Mouse (Mus musculus) lung, embryonic 15.5 days (tissue): ENCODE measurements around the gene Wfdc2. TPM values are rescaled to one million over a fixed set of nuclear protein-coding genes. Genes with fewer than 3 reads are reported as not detected.
A peak's percentile ranks its signal among the peaks of the same experiment; 100 is the strongest.
"Not testable (repeated sequence)": the region's sequence is repeated elsewhere in the genome, so short reads cannot be mapped to it uniquely, and the experiment has no call there.

Experiments used
- ATAC-seq: fragments of 200-750 bp; cut with Nextera tagmentation; 2 replicates; pipeline ENCODE4 v1.8.0; 2017; ENCODE audit warnings: moderate number of reproducible peaks, borderline replicate concordance; ENCODE audit not compliant: low FRiP score, low TSS enrichment; ENCODE audit errors: extremely low read depth
- H3K27ac ChIP-seq: fragments of 300-500 bp; sonication (generic); 2 replicates; pipeline ENCODE4 v1.5.1; 2015; ENCODE audit warnings: moderate library complexity, mild to moderate bottlenecking, inconsistent platforms
- H3K27me3 ChIP-seq: fragments of 300-500 bp; sonication (generic); 2 replicates; pipeline ENCODE4 v1.6.1; 2015; ENCODE audit warnings: inconsistent platforms
- H3K36me3 ChIP-seq: fragments of 300-500 bp; sonication (generic); 2 replicates; pipeline ENCODE4 v1.6.1; 2015; ENCODE audit warnings: inconsistent platforms
- H3K4me1 ChIP-seq: fragments of 300-500 bp; sonication (generic); 2 replicates; pipeline ENCODE4 v1.6.1; 2015; ENCODE audit warnings: inconsistent platforms
- H3K4me2 ChIP-seq: fragments of 300-500 bp; sonication (generic); 2 replicates; pipeline ENCODE4 v1.6.1; 2015; ENCODE audit warnings: inconsistent platforms, mild to moderate bottlenecking, moderate library complexity
- H3K4me3 ChIP-seq: fragments of 300-500 bp; sonication (generic); 2 replicates; pipeline ENCODE4 v1.5.1; 2015; ENCODE audit warnings: mild to moderate bottlenecking, inconsistent platforms
- H3K9ac ChIP-seq: fragments of 300-500 bp; sonication (generic); 2 replicates; pipeline ENCODE4 v1.6.1; 2015; ENCODE audit warnings: inconsistent platforms
- H3K9me3 ChIP-seq: fragments of 300-500 bp; sonication (generic); 2 replicates; pipeline ENCODE4 v1.6.1; 2016; ENCODE audit warnings: inconsistent platforms
- WGBS: fragments of 180-500 bp; shearing (Covaris S2); methylation state at CpG from one replicate; pipeline ENCODE4 v1.1.7; 2015; 5-methylcytosine and 5-hydroxymethylcytosine counted together
- polyA plus RNA-seq: library from polyadenylated mRNA; unstranded; fragments of >200 nt; fragmentation: Nextera tagmentation; extraction: Ambion mirVana; gene quantifications from 2 replicates; pipeline ENCODE4 v1.2.1, GENCODE M21; 2015

Gene Wfdc2
- polyA plus RNA-seq, 1 experiment from 2014 or later, result 404 TPM

DNA sequence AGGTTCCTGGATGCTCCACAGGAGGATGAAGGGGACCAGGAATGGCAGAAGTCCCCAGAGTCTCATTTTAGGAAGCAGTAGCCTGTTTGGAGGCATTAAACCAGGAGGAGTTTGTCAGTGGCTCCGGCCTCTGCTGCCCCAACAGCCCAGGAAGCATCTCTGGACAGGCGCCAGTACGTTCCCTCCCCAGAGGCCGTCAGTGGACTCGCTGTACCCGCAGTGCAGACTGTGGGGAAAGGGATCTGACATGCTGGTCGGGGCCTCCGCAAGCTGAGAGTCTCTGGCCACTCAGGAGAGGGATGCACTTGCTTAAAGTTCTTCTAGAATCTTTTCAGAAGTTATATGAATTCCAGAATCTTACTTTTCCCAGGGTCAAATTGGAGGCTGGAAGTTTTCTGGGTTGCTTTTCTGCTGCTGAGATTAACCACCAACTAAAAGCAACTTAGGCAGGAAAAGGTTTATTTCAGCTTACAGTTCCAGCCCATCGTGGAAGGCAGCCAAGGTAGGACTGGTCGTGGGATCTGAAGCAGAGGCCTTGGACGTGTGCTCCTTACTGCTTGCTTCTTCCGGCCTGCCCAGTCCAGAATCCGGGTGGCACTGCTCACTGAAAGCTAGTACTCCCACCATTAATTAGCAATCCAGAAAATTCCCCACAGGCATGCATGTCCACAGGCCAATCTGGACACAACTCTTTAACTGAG, 23.0 kb downstream of the Wfdc2 start, which contains the start of gene Wfdc6a:
Wfdc6a (minus strand) TSS at position 423 of the 701 bp plus-strand sequence.
- H3K27ac ChIP-seq, result peak within 1 kb of the TSS; percentile 13; the same call in 1 of the 2 replicates
- not testable (repeated sequence) for ATAC-seq, H3K4me3 ChIP-seq, H3K4me1 ChIP-seq, H3K9me3 ChIP-seq, H3K27me3 ChIP-seq, H3K9ac ChIP-seq, H3K4me2 ChIP-seq, H3K36me3 ChIP-seq
- 38% methylated on average over 13 of the region's 13 CpGs for WGBS

DNA sequence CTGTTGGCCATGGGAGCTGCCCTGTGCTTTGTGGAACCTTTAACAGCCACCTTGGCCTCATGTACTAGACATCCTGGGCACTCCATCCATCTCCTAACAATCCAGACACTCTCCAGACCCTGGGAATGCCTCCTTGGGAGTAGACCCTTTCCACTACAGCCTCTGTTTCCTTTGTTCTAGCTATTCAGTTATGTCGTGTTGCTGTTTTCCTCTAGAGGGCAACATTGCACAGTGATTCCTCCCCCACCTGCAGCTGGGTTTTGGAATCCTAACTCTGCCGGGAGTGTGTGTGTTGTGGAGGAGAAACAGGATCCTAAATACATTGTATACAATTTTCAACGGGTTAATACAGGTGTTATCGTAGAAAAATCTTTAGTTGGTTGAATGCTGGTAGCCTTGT, 29.8 kb downstream of the Wfdc2 start:
- ATAC-seq, result no peak

DNA sequence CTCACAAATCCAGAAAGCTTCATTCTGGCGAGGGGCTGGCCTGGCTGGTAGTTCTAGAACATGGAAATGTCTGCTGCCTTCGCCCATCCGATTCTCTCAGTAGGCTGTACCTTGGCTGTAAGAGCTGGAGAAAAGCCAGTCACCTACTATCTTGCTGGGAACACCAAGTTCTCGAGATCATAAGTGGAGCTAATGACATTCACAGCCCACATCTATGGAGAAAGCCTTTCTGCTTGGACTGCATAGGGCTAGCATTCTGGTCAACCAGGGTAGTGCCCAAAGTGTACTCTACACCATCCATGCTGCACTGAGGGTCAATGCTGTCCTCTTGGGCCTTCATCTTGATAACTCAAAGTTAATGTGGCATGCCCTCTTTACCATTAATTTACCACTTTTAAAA, 31.3 kb downstream of the Wfdc2 start, which contains the start of gene Eppin:
Eppin (minus strand) TSS at position 101 of the 400 bp plus-strand sequence.
- WGBS, result 73% methylated on average over 4 of the region's 4 CpGs
- H3K4me3 ChIP-seq, result no peak within 1 kb of the TSS
- no peak within 1 kb of the TSS for H3K9ac ChIP-seq
- no peaks in the 10 kb centered on the region for H3K9me3 ChIP-seq
- H3K4me1 ChIP-seq, result no peaks in the 10 kb centered on the region
- no peaks in the 10 kb centered on the region for H3K27me3 ChIP-seq
- no peaks in the 10 kb centered on the region for H3K36me3 ChIP-seq
- no peak for ATAC-seq
- H3K27ac ChIP-seq, result no peak within 1 kb of the TSS
- no peak within 1 kb of the TSS for H3K4me2 ChIP-seq

More for the DNA sequence above, 29.8 kb downstream of the Wfdc2 start:
- Histone ChIP-seq H3K4me2 (no peak overlapping the region), H3K9ac (no peak overlapping the region), H3K36me3 (no peaks in the 10 kb centered on the region), H3K4me3 (no peak overlapping the region), H3K4me1 (no peaks in the 10 kb centered on the region), H3K9me3 (no peaks in the 10 kb centered on the region), H3K27me3 (no peaks in the 10 kb centered on the region), H3K27ac (no peak overlapping the region)
- WGBS, result 6% methylated on average over 4 of the region's 4 CpGs

DNA sequence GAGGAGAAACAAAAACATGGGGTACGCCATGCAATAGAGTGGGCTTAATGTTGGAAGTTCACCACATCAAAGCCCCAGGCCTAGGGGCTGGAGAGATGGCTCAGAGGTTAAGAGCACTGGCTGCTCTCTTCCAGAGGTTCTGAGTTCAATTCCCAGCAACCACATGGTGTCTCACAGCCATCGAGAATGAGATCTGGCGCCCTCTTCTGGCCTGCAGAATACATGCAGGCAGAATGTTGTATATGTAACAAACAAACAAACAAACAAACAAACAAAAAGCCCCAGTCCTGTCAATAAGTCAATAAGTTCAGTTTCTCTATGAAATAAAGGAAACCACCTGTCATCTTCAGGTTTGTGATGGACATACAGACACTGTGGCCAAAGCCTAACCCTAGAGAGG, 38.0 kb downstream of the Wfdc2 start:
- H3K4me2 ChIP-seq, result no peak overlapping the region
- no peaks in the 10 kb centered on the region for H3K36me3 ChIP-seq
- H3K9me3 ChIP-seq, result no peaks in the 10 kb centered on the region
- no peak overlapping the region for H3K27ac ChIP-seq
- H3K4me3 ChIP-seq, result no peak overlapping the region
- no peaks in the 10 kb centered on the region for H3K27me3 ChIP-seq
- no peaks in the 10 kb centered on the region for H3K4me1 ChIP-seq
- WGBS, result 64% methylated on average over 3 of the region's 3 CpGs
- no peak overlapping the region for H3K9ac ChIP-seq
- no peak for ATAC-seq

DNA sequence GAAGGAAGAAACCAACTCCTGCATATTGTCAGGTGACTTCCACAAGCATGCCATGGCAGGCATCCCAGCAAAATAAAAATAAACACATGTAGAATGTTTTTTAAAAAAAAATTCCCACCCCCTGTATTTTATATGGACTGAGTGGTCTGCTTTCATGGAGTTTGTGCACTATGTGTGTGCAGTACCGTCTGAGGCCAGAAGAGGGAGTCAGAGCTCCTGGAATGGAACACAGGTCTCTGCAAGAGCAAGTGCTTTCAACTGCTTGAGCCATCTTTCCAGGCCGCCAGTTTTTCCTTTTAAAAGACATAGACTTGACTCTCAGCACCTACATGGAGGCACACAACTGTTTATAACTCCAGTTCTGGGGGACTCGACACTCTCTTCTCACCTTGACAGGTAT, 41.3 kb downstream of the Wfdc2 start:
- 87% methylated on average over 3 of the region's 3 CpGs for WGBS
- no peaks in the 10 kb centered on the region for H3K36me3 ChIP-seq
- no peak for ATAC-seq
- no peaks in the 10 kb centered on the region for H3K27me3 ChIP-seq
- H3K4me3 ChIP-seq, result no peak overlapping the region
- H3K4me1 ChIP-seq, result no peaks in the 10 kb centered on the region
- no peak overlapping the region for H3K27ac ChIP-seq
- H3K9ac ChIP-seq, result no peak overlapping the region
- H3K4me2 ChIP-seq, result no peak overlapping the region
- H3K9me3 ChIP-seq, result no peaks in the 10 kb centered on the region

DNA sequence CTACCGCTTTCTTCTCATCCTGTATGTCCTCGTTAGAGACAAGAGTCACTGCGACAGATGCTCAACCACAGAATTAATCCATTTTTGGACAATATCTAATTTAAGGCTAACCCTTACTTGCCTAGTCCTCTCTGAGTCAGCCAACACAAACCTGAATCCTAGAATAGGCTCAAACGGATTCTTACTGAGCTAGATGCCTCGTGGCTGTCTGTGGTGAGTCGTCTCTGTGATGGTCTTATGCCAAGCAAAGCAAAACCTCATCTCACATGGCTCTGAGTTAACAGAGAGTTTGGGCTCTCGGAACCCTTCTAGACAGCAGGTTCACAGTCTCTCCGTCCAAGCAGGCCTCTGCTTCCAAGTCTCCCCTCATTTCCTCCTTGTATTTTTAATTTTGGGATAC, 42.2 kb downstream of the Wfdc2 start:
- Histone ChIP-seq H3K9me3 (no peaks in the 10 kb centered on the region), H3K4me2 (no peak overlapping the region), H3K36me3 (no peaks in the 10 kb centered on the region), H3K9ac (no peak overlapping the region), H3K4me1 (no peaks in the 10 kb centered on the region), H3K4me3 (no peak overlapping the region), H3K27me3 (no peaks in the 10 kb centered on the region), H3K27ac (no peak overlapping the region)
- WGBS, result 88% methylated on average over 8 of the region's 8 CpGs
- ATAC-seq, result no peak

DNA sequence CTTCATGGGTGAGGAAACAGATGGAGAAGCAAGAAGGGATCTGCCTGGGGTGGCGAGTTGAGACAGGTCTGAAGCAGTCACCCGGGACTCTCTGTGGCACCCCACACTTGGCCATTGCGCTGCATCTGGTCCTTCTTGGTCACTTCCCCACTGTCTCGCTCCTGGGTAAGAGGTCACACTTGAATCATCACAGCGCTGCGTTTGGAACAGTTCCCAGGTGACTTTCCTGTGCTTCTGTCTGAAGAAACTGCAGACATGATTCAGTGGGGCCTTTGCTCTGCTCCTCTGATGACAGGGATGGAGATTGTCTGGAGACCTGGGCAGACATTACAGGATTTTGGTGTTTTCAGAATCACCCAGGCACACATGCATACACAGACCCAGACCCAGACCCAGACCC, 46.6 kb downstream of the Wfdc2 start:
- 69% methylated on average over 6 of the region's 6 CpGs for whole genome bisulfite sequencing

DNA sequence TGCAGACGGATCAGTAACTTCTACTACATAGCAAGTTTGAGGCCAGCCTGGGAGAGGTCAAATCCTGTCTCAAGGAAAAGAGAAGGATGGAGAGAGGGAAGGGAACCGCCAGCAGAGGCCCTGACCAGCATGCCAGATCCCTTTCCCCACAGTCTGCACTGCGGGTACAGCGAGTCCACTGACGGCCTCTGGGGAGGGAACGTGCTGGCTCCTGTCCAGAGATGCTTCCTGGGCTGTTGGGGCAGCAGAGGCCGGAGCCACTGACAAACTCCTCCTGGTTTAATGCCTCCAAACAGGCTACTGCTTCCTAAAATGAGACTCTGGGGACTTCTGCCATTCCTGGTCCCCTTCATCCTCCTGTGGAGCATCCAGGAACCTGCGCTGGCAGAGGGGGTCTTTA, 51.3 kb downstream of the Wfdc2 start, which contains the start of the genes Wfdc6b and Wfdc8:
Wfdc6b (plus strand) TSS at position 52 of the 400 bp plus-strand sequence.
Wfdc8 (minus strand) TSS at position 156 of the 400 bp plus-strand sequence.
- H3K4me1 ChIP-seq, H3K36me3 ChIP-seq, H3K4me3 ChIP-seq, H3K9ac ChIP-seq, H3K27me3 ChIP-seq, ATAC-seq, H3K9me3 ChIP-seq, H3K27ac ChIP-seq, H3K4me2 ChIP-seq: not testable (repeated sequence)
- WGBS, result 40% methylated on average over 8 of the region's 8 CpGs

More for the DNA sequence above, 46.6 kb downstream of the Wfdc2 start:
- no peak overlapping the region for H3K4me3 ChIP-seq
- no peaks in the 10 kb centered on the region for H3K36me3 ChIP-seq
- no peak for ATAC-seq
- no peak overlapping the region for H3K9ac ChIP-seq
- no peaks in the 10 kb centered on the region for H3K4me1 ChIP-seq
- H3K27ac ChIP-seq, result no peak overlapping the region
- no peak overlapping the region for H3K4me2 ChIP-seq
- no peaks in the 10 kb centered on the region for H3K9me3 ChIP-seq
- no peaks in the 10 kb centered on the region for H3K27me3 ChIP-seq

DNA sequence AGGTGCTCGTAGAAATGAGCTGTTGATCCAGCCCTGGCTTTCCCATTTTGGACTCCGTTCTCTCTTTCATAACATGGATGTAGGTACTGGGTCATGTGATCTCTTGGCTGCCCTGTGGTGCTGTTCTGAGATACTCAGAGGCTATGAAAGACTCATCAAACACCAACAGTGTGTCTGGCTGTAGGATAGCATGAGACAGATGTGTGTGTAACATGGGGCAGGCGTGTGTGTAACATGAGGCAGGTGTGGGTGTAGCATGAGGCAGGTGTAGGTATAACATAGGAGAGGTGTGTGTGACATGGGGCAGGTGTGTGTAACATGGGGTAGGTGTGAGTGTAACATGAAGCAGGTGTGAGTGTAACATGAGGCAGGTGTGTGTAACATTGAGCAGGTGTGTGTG, 53.2 kb downstream of the Wfdc2 start:
- no peaks in the 10 kb centered on the region for H3K27me3 ChIP-seq
- H3K9me3 ChIP-seq, result no peaks in the 10 kb centered on the region
- H3K9ac ChIP-seq, result no peak overlapping the region
- ATAC-seq, result no peak
- no peak overlapping the region for H3K4me3 ChIP-seq
- no peaks in the 10 kb centered on the region for H3K36me3 ChIP-seq
- H3K4me1 ChIP-seq, result no peaks in the 10 kb centered on the region
- H3K27ac ChIP-seq, result no peak overlapping the region
- WGBS, result 83% methylated on average over 3 of the region's 3 CpGs
- no peak overlapping the region for H3K4me2 ChIP-seq

Other genes with a start within 250 kb of the Wfdc2 start
- gene Svs6, start 245.7 kb upstream of the Wfdc2 start, polyA plus RNA-seq, result not detected in 2 replicates
- gene Svs5, start 229.7 kb upstream of the Wfdc2 start, polyA plus RNA-seq, result not detected in 2 replicates
- 1.4 and 1.6 TPM in 2 replicates for gene Slpi, start 173.3 kb upstream of the Wfdc2 start, polyA plus RNA-seq
- gene Rbpjl, start 159.3 kb upstream of the Wfdc2 start, polyA plus RNA-seq, result 9.4 and 10.7 TPM in 2 replicates
- gene Matn4, start 157.3 kb upstream of the Wfdc2 start, polyA plus RNA-seq, result 41.3 and 42.7 TPM in 2 replicates
- gene Sdc4, start 118.5 kb upstream of the Wfdc2 start, polyA plus RNA-seq, result 161 and 178 TPM in 2 replicates
- 65.8 and 69.0 TPM in 2 replicates for gene Sys1, start 105.4 kb upstream of the Wfdc2 start, polyA plus RNA-seq
- 17.1 and 17.6 TPM in 2 replicates for gene Gm20458, start 101.4 kb upstream of the Wfdc2 start, polyA plus RNA-seq
- not detected in 2 replicates for gene Trp53tg5, start 88.7 kb upstream of the Wfdc2 start, polyA plus RNA-seq
- gene Dbndd2, start 76.3 kb upstream of the Wfdc2 start, polyA plus RNA-seq, result 8.8 and 10.1 TPM in 2 replicates
- gene Pigt, start 64.9 kb upstream of the Wfdc2 start, polyA plus RNA-seq, result 60.8 and 64.6 TPM in 2 replicates
- not detected in 2 replicates for gene Spint3, start 11.0 kb downstream of the Wfdc2 start, polyA plus RNA-seq
- gene Wfdc6a, start 23.0 kb downstream of the Wfdc2 start, polyA plus RNA-seq, result 0.77 and 0.95 TPM in 2 replicates
- not detected in 2 replicates for gene Eppin, start 31.2 kb downstream of the Wfdc2 start, polyA plus RNA-seq
- not detected in 2 replicates for gene Wfdc6b, start 51.1 kb downstream of the Wfdc2 start, polyA plus RNA-seq
- gene Wfdc8, start 51.2 kb downstream of the Wfdc2 start, polyA plus RNA-seq, result not detected in 2 replicates
- gene Wfdc16, start 76.4 kb downstream of the Wfdc2 start, polyA plus RNA-seq, result not detected in 2 replicates
- not detected in 2 replicates for gene Wfdc10, start 93.6 kb downstream of the Wfdc2 start, polyA plus RNA-seq
- gene Wfdc9, start 94.2 kb downstream of the Wfdc2 start, polyA plus RNA-seq, result not detected in 2 replicates
- gene Wfdc11, start 111.7 kb downstream of the Wfdc2 start, polyA plus RNA-seq, result not detected in 2 replicates
- gene Wfdc13, start 122.7 kb downstream of the Wfdc2 start, polyA plus RNA-seq, result 0.20 and 0.22 TPM in 2 replicates
- not detected in 2 replicates for gene Spint4, start 136.1 kb downstream of the Wfdc2 start, polyA plus RNA-seq
- not detected in 2 replicates for gene Spint5, start 152.9 kb downstream of the Wfdc2 start, polyA plus RNA-seq
- 1.9 and 2.3 TPM in 2 replicates for gene Wfdc3, start 183.5 kb downstream of the Wfdc2 start, polyA plus RNA-seq
- 70.5 and 71.3 TPM in 2 replicates for gene Dnttip1, start 183.6 kb downstream of the Wfdc2 start, polyA plus RNA-seq
- gene Ube2c, start 207.5 kb downstream of the Wfdc2 start, polyA plus RNA-seq, result 554 and 590 TPM in 2 replicates
- gene Tnnc2, start 217.6 kb downstream of the Wfdc2 start, polyA plus RNA-seq, result 2.0 and 9.7 TPM in 2 replicates
- gene Snx21, start 223.4 kb downstream of the Wfdc2 start, polyA plus RNA-seq, result 24.4 and 27.0 TPM in 2 replicates
- gene Acot8, start 242.5 kb downstream of the Wfdc2 start, polyA plus RNA-seq, result 19.8 and 20.3 TPM in 2 replicates
- 6.7 and 8.4 TPM in 2 replicates for gene Zswim3, start 242.7 kb downstream of the Wfdc2 start, polyA plus RNA-seq